Mouse (Mus musculus): ENCODE measurements around the gene Dennd2a. TPM values are rescaled to one million over a fixed set of nuclear protein-coding genes. Genes with fewer than 3 reads are reported as not detected.
"Not testable (repeated sequence)": the region's sequence is repeated elsewhere in the genome, so short reads cannot be mapped to it uniquely, and the experiment has no call there.

The Dennd2a gene
- total RNA-seq, 2 experiments from 2014 or later: 0.46 TPM; not detected in 1

DNA sequence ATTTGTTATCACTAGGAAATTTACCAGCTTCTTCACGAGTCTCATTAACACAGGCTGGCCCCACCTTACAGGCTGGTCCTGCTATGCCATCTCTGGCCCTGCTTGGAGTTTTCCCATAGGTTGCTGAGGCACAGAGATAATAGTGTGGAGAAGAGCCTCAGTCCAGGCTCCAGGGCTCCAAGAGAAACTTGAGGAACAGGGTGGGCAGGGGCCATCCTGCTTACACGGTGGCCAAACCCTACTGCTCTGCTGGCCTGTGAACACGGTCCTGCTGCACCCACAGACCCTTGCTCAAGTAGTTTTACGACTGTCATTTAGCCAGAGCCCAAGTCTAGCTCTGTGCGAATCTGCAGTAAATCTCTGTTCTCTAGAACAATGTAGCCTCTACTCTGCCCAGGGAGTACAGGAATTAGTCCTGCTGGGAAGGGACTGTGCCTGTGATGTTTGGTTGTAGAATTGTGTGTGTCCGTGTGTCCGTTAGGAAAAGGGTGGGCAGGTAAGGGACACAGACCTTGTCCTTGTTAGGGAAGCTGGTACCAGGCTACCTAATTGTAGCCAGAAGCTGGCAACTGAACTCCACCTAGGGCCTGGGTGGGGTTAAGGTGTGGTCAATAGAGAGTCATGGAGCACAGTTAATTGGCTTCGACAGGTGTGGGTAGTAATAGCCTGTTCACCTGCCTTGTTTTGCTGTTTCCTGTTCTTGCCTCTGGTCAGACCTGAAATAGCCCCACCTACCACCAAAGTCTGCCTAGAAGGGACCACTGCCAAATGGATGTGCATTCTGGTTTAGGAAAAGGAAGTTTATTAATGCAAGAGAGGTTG, 102.1 kb downstream of the Dennd2a start:
- no peak for ATAC-seq (replicated peaks; ENCODE audit: poor library complexity)

DNA sequence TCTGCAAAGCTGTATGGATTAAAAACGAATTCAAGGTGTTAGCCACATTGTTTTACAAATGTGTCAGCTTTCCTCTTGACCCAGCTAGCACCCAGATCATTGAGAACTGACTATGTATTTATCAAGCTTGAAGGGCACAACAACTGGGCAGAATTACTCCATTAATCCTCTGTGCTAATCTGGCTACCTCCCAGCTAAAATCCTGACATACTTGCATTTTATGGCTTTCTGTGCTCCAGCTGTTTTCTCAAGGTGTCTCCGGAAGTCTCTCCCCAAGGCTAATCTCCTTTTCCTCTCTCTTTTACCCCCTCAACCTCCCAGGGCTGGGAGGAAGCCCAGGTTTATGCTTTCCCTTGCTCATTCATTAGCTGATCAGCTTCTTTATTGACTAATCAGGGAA, 103.1 kb downstream of the Dennd2a start:
- ATAC-seq (replicated peaks; ENCODE audit: poor library complexity): no peak

DNA sequence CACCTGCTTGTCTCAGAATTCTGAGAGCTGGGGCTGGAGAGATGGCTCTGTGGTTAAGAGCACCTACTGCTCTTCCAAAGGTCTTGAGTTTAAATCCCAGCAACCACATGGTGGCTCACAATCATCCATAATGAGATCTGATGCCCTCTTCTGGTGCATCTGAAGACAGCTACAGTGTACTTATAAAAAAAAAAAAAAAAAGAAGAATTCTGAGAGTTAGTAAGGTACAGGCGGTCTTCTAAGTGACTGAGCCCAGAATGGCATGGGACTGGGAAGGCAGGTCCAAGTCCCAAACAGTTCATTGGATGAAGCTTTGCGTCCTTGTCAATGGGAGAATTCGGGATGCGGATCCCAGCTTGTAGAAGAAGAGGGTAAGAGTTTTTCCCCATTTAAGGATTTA, 104.1 kb downstream of the Dennd2a start:
- no peak for ATAC-seq (replicated peaks; ENCODE audit: poor library complexity)

DNA sequence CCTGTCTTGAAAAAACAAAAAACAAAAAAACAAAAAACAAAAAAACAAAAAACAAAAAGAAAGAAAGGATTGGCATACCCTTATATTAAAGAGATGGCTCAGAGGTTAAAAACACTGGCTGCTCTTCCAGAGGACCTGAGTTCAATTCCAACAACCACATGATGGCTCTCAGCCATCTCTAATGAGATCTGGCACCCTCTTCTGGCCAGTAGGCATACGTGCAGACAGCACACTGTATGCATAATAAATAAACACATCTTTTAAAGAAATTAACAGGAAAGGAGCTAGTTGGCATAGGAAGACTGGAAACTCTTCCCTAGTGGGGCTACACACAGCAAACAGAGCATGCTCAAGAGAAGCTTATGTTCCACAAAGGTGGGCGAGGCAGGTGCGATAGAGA, 106.6 kb downstream of the Dennd2a start:
- peak; percentile 76 for ATAC-seq (replicated peaks; ENCODE audit: poor library complexity)

DNA sequence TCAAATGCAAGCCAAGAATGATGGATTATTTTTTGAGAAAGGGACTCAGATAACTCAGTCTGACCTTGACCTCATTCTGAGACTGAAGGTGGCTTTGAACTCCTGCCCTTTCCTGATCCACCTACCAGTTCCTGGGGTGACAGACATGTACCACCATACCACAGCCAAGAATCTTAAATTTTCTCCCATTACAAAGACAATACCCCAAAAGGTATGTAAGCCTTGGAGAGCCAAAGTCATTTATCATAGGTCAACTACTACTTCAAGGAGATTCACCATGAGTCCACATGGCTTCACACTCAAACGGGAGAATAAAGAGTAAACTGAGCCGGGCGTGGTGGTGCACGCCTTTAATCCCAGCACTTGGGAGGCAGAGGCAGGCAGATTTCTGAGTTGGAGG, 107.1 kb downstream of the Dennd2a start:
- ATAC-seq (replicated peaks; ENCODE audit: poor library complexity): no peak

DNA sequence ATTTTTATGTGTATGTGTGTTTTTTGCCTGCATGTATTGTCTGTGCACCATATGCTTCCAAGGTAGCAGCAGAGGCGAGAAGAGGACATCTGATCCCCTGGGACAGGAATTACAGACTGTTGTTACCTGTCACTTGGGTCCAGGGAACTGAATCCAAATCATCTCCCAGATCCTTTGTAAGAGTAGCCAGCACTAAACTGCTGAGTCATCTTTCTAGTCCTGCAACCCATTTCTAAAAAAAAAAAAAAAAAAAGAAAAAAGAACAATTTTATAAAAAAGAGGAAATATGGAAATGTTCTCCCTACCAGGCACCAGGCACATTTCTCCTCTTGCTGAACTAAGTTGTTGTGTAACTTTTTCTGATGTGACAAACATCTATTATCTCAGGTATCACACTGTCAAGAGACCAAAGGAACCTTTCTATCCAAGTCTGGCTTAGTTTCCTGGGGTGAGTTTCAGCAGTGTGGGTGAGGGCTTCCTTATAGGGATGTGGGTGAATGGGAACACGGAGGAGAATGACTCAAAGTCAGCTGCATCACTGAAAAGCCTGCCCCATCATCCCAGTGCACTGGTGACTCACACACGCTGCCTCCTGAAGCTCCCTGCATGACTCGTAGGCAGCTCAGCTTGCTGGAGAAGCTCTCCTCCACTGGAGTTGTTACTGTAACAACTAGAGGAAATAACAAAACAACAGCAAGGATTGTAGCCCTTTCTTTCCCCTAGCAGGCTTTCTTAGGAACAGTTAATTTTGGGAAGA, 110.1 kb downstream of the Dennd2a start:
- ATAC-seq (replicated peaks; ENCODE audit: poor library complexity): peak; percentile 34; the same call in 1 of the 2 replicates

DNA sequence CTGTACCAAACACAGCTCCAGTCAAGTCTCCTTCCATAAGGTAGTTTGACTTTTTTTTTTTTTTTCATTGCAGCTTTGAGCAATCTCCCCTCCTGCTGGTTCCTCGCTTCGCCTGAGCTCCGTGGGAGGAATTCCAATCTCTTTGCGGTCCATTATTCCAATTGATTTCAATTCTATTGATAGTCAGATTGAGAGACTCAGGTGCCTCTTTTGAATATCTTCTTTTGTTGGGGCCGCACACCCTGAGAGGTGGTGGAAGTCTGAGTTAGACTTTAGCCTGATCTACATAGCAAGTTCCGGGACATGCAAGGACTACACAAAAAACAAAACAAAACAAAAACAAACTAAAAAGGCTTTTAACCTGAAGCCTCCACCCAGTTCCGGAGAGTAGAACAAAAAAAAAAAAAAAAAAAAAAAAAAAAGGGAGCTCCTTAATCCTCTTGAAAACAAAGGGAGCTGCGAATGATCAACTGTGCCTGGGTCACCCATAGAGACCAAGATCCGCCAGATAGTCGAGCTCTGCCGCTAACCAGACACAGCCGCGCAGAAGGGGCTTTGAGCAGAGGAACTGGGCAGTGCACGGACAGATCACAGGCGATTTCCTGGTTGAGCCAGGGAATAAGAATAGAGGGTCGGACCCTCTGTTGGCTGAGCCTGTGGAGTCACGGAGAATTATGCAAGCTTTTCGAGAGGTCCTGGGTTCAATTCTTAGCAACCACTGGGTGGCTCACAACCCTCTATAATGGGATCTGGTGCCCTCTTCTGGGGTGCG, 111.7 kb downstream of the Dennd2a start:
- 0 out of 2 replicates have a peak, but pooled peaks have one; percentile 31 for ATAC-seq (replicated peaks; ENCODE audit: poor library complexity)

DNA sequence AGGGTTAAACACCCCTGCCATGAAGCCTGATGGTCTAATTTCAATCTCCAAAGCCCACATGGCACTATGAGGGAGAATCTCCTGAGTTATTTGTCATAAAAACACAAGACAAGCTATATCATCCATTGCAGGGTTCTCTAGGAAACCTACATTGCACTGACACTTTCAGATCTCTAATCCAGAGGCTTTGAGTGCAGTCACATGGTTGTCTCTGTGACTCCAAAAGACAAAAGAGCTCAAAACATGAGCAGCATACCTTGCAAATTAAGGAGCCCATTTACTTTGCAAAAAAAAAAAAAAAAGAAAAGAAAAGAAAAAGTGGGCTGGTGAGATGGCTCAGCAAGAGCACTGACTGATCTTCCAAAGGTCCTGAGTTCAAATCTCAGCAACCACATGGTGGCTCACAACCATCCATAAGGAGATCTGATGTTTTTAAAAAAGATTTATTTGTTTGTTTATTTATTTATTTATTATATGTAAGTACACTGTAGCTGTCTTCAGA, 114.8 kb downstream of the Dennd2a start:
- ATAC-seq (replicated peaks; ENCODE audit: poor library complexity): no peak

DNA sequence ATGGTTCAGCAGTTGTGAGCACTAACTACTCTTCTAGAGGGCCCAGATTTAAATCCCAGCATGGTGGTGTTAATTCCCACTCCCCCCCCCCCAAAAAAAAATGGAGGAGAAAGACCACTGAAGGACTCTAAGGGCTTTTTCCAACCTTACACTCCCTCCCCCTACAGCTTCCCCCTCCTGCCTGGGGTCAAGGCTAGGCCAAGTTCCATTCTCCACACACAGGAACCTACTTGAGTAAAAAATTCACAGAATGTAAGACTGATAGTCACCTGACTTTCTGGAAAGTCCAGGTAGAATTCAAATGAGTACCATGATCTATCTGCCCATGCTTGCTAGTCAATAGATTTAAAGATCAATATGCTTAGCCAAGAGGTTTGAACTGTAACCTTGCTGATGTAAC, 117.5 kb downstream of the Dennd2a start:
- ATAC-seq (replicated peaks; ENCODE audit: poor library complexity): no peak

DNA sequence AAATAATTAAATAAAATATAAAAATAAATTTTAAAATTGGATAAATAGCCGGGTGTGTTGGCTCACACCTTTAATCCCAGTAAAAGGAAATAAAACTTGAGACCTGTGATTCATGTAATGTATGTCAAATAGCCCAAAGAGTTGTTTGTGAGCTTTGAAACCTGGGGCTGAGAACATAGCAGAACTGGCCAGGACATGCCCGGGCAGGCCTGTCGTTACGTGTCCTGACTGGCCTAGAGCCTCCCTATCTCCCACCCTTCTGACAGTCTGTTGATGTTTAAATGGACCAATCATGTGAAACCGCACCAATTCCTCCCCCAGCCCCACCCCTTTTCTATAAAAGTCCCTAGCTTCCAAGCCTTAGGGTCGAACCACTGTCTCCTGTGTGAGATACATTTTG, 120.1 kb downstream of the Dennd2a start:
- not testable (repeated sequence) for ATAC-seq (replicated peaks; ENCODE audit: poor library complexity)

DNA sequence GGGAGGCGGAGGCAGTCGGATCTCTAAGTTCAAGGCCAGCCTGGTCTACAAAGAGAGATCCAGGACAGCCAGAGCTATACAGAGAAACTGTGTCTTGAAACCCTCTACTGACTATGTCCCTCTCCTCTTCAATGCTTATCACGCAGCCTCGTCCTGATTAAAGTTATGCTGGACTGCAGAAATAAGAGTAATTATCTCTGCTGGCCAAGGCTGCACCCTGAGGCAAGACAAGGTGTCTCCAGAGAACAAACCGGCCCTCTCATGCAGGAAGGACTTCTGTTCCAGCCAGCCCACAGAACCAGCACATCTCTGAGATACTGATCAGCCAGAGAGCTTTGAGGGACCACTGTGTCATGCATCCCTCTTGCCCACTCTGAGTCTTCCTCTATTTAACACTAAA, 121.8 kb downstream of the Dennd2a start:
- ATAC-seq (replicated peaks; ENCODE audit: poor library complexity): peak; percentile 55

DNA sequence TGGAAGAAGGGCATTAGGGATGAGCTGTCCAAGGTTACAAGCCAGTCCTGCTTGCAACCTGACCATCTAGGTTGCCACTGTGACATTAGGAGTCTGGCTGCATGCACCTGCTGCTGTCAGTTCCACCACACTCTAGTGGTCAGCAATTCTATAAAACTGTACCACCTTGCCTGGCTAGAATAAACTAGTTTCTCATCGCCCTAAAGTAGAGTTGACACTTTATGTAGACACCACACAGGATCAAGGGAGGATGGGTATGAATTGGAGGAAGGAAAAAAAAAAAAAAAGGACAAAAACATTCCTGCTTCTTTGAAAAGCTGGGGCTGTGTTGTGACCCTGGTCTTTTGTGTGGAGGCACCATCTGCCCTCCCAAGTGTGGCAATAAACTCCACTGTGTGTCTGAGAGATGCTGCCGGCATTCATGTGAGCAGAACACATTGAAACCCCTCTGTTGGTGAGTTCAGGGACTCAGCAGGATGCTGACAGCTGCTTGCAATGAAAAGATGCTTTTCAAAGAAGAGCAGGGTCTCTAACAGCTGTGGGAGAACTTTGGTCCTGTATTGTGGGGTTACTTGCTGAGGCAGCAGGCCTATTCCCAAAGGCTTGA, 122.7 kb downstream of the Dennd2a start:
- no peak for ATAC-seq (replicated peaks; ENCODE audit: poor library complexity)

DNA sequence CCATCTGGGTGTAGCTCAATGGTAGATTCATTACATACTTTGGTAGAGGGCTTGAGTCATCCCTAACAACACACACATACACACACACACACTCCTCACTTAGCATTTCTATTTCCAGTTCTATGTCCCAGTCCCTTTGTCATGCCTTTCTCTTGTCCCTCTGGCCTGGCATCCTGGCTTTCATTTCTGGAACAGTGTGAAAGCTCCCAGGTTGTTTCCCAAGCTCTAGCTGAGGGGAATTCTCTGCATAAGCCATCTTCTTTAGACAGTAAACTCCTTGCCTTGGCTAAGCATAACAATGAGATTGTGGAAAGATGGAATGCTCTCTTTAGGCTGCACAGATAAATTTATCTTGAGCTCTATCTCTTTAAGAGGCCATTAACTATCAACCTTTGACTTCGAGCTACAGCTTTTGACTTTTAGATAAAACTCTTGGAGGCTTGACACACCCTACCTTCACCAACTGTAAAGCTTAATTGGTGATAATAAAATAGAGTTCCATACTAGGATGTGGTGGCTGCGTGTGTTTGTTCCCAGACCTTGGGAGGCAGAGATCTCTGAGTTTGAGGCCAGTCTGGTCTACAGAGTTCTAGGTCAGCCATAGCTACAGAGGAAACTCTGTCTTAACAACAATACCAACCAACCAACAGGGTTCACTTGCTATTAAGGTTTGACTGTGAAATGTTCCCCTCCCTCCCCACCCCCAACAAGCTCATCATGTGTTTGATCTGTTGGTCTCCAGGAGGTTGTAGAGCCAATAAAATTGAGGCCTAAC, 123.4 kb downstream of the Dennd2a start:
- 0 out of 2 replicates have a peak, but pooled peaks have one; percentile 15 for ATAC-seq (replicated peaks; ENCODE audit: poor library complexity)

DNA sequence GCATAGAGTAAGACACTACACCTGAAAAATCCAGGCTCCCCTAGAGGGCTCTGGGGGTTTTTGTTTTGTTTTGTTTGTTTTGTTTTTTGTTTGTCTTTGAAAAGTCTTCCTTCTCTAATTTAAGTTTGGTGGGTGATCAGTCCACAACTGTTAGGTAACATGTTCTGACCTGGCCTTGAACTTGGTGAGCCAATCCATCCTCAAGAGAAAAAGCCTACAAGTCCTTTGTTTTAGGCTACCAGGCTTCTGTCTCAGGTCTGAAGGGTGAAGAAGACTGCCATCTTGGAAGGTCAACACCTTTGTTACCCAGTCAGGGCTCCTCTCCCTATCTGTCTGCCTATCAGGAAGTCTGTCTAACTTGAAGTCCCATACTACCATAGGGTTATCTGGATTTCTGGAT, 124.0 kb downstream of the Dennd2a start:
- ATAC-seq (replicated peaks; ENCODE audit: poor library complexity): no peak

DNA sequence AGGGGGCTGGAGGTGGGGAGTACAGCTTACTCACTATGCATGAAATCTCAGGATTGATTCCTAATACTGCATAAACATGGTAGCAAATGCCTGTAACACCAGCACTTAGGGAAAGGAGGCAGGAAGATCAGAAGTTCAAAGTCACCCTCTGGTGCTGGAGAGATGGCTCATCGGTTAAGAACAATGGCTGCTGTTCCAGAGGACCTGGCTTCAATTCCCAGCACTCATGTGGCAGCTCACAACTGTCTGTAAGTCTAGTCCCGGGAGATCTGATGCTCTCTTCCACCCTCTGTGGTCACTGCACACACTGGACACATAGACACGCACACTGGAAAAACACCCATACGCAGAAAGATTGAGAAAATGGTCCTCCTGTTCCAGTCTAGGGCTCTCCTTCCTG, 124.5 kb downstream of the Dennd2a start:
- ATAC-seq (replicated peaks; ENCODE audit: poor library complexity): no peak

DNA sequence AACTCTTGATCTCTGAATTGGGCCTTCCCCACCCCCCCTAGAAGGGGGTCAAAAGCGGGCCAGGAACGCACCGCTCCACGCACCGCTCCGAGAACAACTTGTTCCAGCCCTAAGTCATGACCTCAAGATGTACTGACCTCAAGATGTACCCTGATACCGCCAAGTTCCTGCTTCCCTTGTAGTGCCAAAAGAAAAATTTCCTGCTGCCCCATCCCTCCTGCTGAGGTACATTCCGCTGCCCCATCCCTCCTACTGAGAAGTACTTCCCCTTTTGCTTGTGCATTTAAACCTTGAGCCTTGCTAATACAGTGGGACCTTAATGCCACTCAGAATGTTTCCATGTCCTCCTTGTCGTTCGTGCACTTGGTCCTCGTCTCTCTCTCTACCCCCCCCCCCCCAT, 126.9 kb downstream of the Dennd2a start:
- no peak for ATAC-seq (replicated peaks; ENCODE audit: poor library complexity)

DNA sequence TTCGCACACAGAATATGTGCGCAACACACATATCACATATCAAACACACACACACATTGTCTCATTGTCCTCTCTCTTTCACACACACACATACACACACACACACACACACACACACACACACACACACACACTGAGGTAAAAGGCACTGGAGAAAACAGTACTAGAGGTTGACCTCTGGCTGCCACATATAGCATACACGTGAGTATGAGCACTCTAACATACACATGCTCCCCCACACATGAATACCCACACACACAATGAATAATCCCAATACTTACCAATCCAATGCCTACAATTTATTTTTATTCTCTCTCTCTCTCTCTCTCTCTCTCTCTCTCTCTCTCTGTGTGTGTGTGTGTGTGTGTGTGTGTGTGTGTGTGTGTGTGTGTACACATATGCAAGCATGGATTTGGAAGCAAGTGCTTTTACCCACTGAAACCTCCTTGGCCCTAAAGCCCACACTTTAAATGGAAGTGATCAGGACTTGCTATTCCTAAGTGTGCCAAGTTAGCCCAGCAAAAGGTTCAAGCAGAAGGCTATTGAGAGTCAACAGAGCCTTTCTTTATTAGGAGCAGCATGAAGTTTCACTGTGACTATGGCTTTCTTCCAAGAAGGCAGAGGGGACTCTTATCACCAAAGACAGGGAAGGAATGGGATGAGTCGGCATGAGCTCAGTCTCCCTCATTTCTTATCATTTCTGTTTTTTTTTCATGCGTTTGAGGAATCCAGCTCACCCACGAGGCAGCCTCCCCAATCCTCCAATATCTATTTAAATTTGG, 128.5 kb downstream of the Dennd2a start:
- peak; percentile 73 for ATAC-seq (replicated peaks; ENCODE audit: poor library complexity)

DNA sequence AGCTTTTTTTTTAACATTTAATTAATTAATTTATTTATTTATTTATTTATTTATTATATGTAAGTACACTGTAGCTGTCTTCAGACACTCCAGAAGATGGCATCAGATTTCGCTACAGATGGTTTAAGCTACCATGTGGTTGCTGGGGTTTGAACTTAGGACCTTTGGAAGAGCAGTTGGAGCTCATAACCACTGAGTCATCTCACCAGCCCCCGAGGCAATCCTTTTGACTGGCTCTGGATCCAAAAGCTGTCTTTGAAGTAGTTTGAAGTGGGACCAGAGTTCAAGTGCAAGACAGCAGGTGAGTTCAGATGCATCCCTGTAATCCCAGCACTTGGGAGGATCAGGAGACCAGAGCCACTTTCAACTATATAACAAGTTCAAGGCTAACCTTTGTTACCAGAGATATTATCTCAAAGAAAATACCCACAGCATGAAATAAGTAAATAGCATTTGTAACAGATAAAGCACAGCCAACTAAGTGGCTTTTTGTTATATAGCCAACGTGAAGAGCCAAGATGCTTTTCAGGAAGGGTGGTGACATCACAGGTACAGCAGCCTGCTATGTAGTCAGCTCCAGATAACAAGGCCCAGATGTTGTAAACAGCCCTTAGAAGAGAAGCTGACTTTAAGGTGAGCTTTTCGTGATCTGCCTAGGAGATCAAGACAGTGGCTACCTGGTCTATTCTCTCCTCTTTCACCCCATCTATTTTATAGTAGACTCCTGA, 130.2 kb downstream of the Dennd2a start:
- peak; percentile 24; the same call in 1 of the 2 replicates for ATAC-seq (replicated peaks; ENCODE audit: poor library complexity)

DNA sequence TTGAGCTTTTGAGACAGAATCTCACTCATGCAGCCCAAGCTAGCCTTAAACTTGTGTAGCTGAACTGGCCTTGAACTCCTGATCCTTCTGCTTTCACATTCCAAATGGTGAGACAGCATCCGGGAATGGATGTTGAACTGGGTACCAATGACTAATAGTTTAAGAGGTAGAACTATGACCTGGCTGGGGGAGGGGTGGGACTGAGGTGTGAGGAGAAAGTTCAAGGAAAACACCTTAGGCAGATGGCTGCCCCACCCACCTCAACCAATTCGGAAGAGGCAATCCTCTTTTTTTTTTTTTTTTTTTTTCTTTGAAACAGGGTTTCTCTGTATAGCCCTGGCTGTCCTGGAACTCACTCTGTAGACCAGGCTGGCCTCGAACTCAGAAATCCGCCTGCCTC, 130.9 kb downstream of the Dennd2a start:
- no peak for ATAC-seq (replicated peaks; ENCODE audit: poor library complexity)
